Mouse (Mus musculus): ENCODE measurements around the gene Eif2b4. TPM values are rescaled to one million over a fixed set of nuclear protein-coding genes. Genes with fewer than 3 reads are reported as not detected.

Eif2b4 gene
- 27.1 and 36.7 TPM in 2 replicates for total RNA-seq (2014; rRNA removed; ENCODE audit: low replicate concordance)
- polyA plus RNA-seq (2015; fragmentation: Nextera tagmentation; extraction: Ambion mirVana): 60.2 and 60.7 TPM in 2 replicates

DNA sequence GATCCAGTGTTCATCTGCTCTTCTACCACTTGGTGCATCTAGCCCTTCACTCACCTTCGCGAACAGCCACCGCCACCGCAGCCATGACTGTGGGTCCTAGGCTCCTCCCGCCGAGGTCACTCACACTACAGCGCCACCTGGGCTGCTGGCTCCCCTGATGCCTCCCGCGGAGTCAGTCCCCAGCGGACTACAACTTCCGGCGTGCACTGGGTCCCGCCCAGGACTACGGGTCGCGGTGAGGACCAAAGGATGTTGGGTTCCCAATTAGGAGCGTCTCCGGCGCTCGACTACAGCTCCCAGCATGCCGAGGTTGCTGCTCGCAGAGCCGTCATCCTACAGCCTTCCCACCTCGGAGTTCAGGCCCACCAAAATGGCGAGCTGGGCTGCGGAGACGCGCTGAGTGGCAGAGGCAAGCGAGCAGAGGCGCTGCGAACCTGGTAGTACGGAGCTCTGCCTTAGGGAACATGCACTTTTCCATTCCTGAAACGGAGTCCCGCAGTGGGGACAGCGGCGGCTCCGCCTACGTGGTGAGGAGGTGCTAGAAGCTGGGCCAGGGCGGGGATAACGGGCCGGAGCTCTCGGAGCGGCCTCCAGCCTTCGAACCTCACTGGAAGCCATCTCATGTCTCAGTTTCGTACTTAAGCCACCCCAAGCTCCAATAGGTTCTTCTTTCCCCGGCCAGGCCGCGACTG, at the start of gene Eif2b4, which contains the start of gene Snx17:
Gene Eif2b4, minus strand, starts transcription at position 492 of the 692 bp plus-strand sequence.
Gene Snx17, plus strand, starts transcription at position 289 of the 692 bp plus-strand sequence.
- peak within 1 kb of the TSS; percentile 86 for H3K4me3 ChIP-seq (ENCODE audit: low read depth, low read length)
- no peaks in the 10 kb centered on the region for H3K9me3 ChIP-seq (replicated peaks; ENCODE audit: control insufficient read depth, low read length)
- no peaks in the 10 kb centered on the region for H3K27me3 ChIP-seq (ENCODE audit: control insufficient read depth, insufficient read depth, low read length)
- no peak for TF ChIP-seq EP300 (IDR thresholded peaks at IDR 0.05; ENCODE audit: low read depth)
- peak; percentile 67 for TF ChIP-seq CTCF (IDR thresholded peaks at IDR 0.05; ENCODE audit: low read depth)
- peak; percentile 96 for DNase-seq (ENCODE audit: low spot score)
- H3K36me3 ChIP-seq (replicated peaks; ENCODE audit: control insufficient read depth, insufficient read depth, low read length): peaks cover 61% of the 10 kb centered on the region
- WGBS: under 1% methylated on average over 48 of the region's 48 CpGs
- H3K27ac ChIP-seq (ENCODE audit: low read depth): peak within 1 kb of the TSS; percentile 89
- peak within 1 kb of the TSS; percentile 78 for H3K4me2 ChIP-seq (ENCODE audit: low read depth, low read length)
- H3K4me1 ChIP-seq (ENCODE audit: control insufficient read depth, insufficient read depth): peaks cover 15% of the 10 kb centered on the region
- H3K9ac ChIP-seq (replicated peaks; ENCODE audit: low read depth, low read length): peak within 1 kb of the TSS; percentile 90
- ATAC-seq (ENCODE audit: insufficient read depth, low read depth): peak; percentile 94

DNA sequence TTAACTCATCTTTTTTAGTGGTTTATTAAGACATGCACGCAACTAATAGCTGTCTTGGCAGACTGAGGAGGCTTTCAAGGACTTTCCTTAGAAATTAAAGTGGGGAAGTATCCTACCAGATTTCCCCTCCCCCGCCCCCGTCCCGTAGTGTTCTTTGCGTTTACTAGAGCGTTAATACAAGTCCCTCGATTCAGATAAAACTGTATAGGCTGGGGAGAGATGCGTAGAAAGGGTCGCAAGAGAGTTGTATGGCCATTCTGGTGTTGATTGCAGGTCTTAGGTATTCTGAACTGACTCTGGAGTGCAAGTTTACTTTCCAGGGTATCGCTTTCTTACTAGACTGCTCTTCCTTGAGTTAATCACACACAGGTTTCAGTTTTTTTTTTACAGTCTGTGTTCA, 49.0 kb upstream of the Eif2b4 start:
- H3K4me2 ChIP-seq (ENCODE audit: low read depth, low read length): peak overlapping the region; percentile 81
- DNase-seq (ENCODE audit: low spot score): no peak
- TF ChIP-seq CTCF (IDR thresholded peaks at IDR 0.05; ENCODE audit: low read depth) (no peak), EP300 (IDR thresholded peaks at IDR 0.05; ENCODE audit: low read depth) (no peak)
- peak overlapping the region; percentile 92 for H3K9ac ChIP-seq (replicated peaks; ENCODE audit: low read depth, low read length)
- no peaks in the 10 kb centered on the region for H3K9me3 ChIP-seq (replicated peaks; ENCODE audit: control insufficient read depth, low read length)
- no peaks in the 10 kb centered on the region for H3K27me3 ChIP-seq (ENCODE audit: control insufficient read depth, insufficient read depth, low read length)
- peak overlapping the region; percentile 81 for H3K4me3 ChIP-seq (ENCODE audit: low read depth, low read length)
- peaks cover 6% of the 10 kb centered on the region for H3K4me1 ChIP-seq (ENCODE audit: control insufficient read depth, insufficient read depth)
- 16% methylated on average over 10 of the region's 10 CpGs for WGBS
- no peak for ATAC-seq (ENCODE audit: insufficient read depth, low read depth)
- H3K27ac ChIP-seq (ENCODE audit: low read depth): peak overlapping the region; percentile 97; the same call in 1 of the 2 replicates
- peaks cover 36% of the 10 kb centered on the region for H3K36me3 ChIP-seq (replicated peaks; ENCODE audit: control insufficient read depth, insufficient read depth, low read length)

DNA sequence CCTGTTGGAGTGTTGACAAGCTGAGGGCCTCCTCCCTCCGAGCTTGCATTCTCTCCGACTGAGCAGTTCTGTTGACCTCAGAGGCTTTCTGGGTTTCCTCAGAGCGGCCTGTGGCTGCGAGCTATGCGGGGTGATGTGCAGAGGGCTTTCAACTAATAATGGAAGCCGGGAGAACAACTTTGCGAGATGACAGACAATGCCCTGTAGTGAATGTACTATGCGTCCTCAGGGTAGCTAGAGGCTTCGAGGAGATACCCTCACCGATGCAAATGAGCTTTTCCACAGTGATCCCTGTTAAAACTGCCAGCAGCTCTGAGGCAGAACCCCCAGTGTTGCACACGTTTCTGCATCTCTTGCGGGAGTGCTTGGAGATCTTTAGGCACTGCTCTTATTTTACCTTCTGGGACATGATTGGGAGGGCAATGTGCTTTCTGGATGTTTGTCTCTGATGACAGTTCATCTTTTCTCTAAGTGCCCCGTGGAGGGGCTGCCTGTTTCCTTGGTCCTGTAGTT, 48.3 kb upstream of the Eif2b4 start:
- Histone ChIP-seq H3K9ac (replicated peaks; ENCODE audit: low read depth, low read length) (peak overlapping the region; percentile 92), H3K27ac (ENCODE audit: low read depth) (peak overlapping the region; percentile 97), H3K4me2 (ENCODE audit: low read depth, low read length) (peak overlapping the region; percentile 81), H3K4me3 (ENCODE audit: low read depth, low read length) (peak overlapping the region; percentile 81), H3K36me3 (replicated peaks; ENCODE audit: control insufficient read depth, insufficient read depth, low read length) (peaks cover 30% of the 10 kb centered on the region), H3K4me1 (ENCODE audit: control insufficient read depth, insufficient read depth) (peaks cover 6% of the 10 kb centered on the region), H3K9me3 (replicated peaks; ENCODE audit: control insufficient read depth, low read length) (no peaks in the 10 kb centered on the region), H3K27me3 (ENCODE audit: control insufficient read depth, insufficient read depth, low read length) (no peaks in the 10 kb centered on the region)
- ATAC-seq (ENCODE audit: insufficient read depth, low read depth) (no peak), DNase-seq (ENCODE audit: low spot score) (no peak)
- TF ChIP-seq EP300 (IDR thresholded peaks at IDR 0.05; ENCODE audit: low read depth) (no peak), CTCF (IDR thresholded peaks at IDR 0.05; ENCODE audit: low read depth) (no peak)
- 0% methylated on average over 13 of the region's 13 CpGs for WGBS

DNA sequence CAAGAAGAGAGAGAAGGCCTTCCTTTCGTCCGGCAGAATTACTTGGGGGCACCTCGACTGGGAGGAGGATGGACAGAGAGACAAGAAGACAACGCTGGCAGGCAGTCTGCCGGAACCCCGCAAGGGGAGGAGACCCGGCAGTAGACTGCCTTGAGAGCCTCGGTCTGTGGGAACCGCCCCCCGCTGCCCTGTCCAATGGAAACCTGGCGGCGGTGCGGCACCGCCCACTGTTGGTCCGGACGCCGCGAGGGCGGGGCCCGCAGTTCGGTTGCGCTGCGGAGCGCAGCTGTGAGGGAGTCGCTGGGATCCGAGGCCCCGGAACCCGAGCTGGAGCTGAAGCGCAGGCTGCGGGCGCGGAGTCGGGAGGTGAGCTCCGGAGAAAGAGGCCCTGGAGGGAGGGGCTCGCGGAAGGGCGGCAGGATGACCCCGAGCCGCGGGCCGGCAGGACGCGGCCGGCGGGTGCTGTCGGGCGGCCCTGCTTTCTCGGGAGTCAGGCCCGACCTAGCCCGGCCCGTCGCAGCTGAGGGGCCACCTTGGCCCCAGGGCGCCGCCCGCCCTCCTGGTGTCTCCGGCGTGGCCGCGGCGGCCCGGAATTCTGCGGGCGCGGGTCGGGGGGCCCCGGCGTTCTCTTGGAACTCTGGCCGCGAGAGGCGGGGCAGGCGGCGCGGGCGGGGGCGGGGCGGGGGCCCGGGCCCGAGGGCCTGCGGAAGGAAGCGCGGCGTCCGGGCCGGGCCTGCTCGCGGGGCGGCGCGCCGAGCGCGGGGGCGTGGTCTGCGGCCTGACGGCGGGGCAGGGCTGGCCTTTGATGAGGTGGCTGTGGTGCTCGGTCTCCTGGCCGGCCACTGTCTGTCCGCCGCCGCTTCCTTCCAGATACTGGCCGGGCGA, 47.6 kb upstream of the Eif2b4 start, which contains the start of the genes Nrbp1 and Gm9970:
Gene Nrbp1, plus strand, starts transcription at position 228 of the 885 bp plus-strand sequence.
Gene Gm9970, minus strand, starts transcription at position 596 of the 885 bp plus-strand sequence.
- peaks cover 6% of the 10 kb centered on the region for H3K4me1 ChIP-seq (ENCODE audit: control insufficient read depth, insufficient read depth)
- ATAC-seq (ENCODE audit: insufficient read depth, low read depth) (peak; percentile 98), DNase-seq (ENCODE audit: low spot score) (peak; percentile 94)
- no peaks in the 10 kb centered on the region for H3K9me3 ChIP-seq (replicated peaks; ENCODE audit: control insufficient read depth, low read length)
- H3K4me2 ChIP-seq (ENCODE audit: low read depth, low read length): peak within 1 kb of the TSS; percentile 81
- no peaks in the 10 kb centered on the region for H3K27me3 ChIP-seq (ENCODE audit: control insufficient read depth, insufficient read depth, low read length)
- peak within 1 kb of the TSS; percentile 97 for H3K27ac ChIP-seq (ENCODE audit: low read depth)
- peak within 1 kb of the TSS; percentile 92 for H3K9ac ChIP-seq (replicated peaks; ENCODE audit: low read depth, low read length)
- peaks cover 23% of the 10 kb centered on the region for H3K36me3 ChIP-seq (replicated peaks; ENCODE audit: control insufficient read depth, insufficient read depth, low read length)
- under 1% methylated on average over 92 of the region's 103 CpGs for WGBS
- H3K4me3 ChIP-seq (ENCODE audit: low read depth, low read length): peak within 1 kb of the TSS; percentile 81
- no peak for TF ChIP-seq EP300 (IDR thresholded peaks at IDR 0.05; ENCODE audit: low read depth)
- no peak for TF ChIP-seq CTCF (IDR thresholded peaks at IDR 0.05; ENCODE audit: low read depth)

DNA sequence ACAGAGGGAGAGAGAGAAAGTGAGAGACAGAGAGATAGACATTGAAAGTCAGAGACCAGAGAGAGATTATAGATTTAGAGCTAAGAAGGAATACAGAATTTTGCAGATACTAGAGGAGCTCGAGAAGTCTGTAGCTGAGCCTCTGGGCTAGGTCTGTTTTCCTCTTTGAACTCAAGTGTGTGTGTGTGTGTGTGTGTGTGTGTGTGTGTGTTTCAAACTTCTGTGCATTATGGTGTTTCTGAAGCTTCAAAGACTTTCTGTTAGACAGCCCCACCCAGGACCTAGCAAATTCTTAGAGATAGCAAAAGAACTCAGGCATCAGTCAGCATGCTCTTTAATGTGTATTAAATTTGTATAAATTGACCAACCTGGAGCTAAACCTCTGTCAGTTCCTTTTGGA, 33.4 kb upstream of the Eif2b4 start:
- no peak for DNase-seq (ENCODE audit: low spot score)
- H3K27me3 ChIP-seq (ENCODE audit: control insufficient read depth, insufficient read depth, low read length): no peaks in the 10 kb centered on the region
- 44% methylated on average over 1 of the region's 1 CpGs for WGBS
- no peak overlapping the region for H3K9ac ChIP-seq (replicated peaks; ENCODE audit: low read depth, low read length)
- H3K4me2 ChIP-seq (ENCODE audit: low read depth, low read length): no peak overlapping the region
- H3K36me3 ChIP-seq (replicated peaks; ENCODE audit: control insufficient read depth, insufficient read depth, low read length): no peaks in the 10 kb centered on the region
- no peaks in the 10 kb centered on the region for H3K4me1 ChIP-seq (ENCODE audit: control insufficient read depth, insufficient read depth)
- no peaks in the 10 kb centered on the region for H3K9me3 ChIP-seq (replicated peaks; ENCODE audit: control insufficient read depth, low read length)
- TF ChIP-seq EP300 (IDR thresholded peaks at IDR 0.05; ENCODE audit: low read depth): no peak
- TF ChIP-seq CTCF (IDR thresholded peaks at IDR 0.05; ENCODE audit: low read depth): no peak
- no peak for ATAC-seq (ENCODE audit: insufficient read depth, low read depth)
- H3K27ac ChIP-seq (ENCODE audit: low read depth): no peak overlapping the region
- H3K4me3 ChIP-seq (ENCODE audit: low read depth, low read length): no peak overlapping the region

All from heart, postnatal 0 days (tissue).